Mouse (Mus musculus): ENCODE data around the gene Stt3b.
"Not testable (repeated sequence)": the region's sequence is repeated elsewhere in the genome, so short reads cannot be mapped to it uniquely, and the experiment has no call there.

Stt3b gene

DNA sequence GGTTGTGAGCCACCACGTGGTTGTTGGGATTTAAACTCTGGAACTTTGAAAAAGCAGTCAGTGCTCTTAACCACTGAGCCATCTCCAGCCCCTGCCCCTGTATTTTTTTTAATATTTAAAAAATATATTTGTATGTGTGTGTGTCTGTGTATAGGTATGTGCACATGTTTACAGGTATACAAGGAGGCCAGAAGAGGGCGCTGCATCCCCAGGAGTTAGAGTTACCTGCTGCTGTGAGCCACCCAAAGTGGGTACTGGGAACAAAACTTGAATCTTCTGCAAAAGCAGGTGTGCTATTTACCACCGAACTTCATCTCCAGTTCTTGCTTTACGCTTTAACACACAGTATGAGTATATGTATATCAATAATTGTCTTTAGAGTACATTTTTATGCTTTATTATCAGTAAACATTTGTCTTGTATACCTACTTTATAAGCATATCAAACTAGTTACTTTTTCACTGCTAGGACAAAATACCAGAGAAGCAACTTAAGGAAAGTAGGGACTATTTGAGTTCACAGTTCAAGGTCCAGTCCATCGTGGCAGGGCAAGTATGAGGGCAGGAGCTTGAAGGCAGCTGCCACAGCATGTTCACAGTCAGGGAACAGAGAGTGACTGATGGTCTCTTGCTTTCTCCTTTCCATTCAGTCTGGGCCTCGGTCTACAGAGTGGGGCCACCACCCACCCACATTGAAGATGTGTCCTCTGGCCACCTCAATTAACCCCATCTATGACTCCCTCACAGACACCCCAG, 8.6 kb upstream of the Stt3b start:
- in situ Hi-C loops (cut with MboI, MseI), result no loop called here

DNA sequence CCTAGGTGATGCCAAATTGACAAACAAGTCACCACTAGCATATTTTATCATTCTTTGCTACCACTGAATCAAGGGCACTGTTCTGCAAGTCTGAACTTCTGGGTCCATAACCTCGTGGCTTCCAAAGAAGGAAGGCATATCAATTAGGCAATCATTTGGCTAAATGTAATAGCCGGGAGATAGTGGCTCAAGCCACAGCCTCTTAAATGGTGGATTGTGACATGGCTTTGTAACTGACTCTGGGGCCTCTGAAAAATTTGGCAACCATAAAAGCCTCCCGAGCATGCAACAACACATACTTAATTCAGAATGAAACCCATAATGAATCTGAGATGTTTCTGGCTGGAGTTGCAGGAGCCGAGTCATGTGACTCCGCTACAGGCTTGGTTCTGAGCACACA, 6.8 kb upstream of the Stt3b start:
- in situ Hi-C loops (cut with MboI, MseI), result no loop called here

- in situ Hi-C loops (cut with MboI, MseI), result loop anchor here (5.0 kb wide), 1 partner anchor 667 kb away; no protein-coding TSS in a partner anchor
Measured at GRCm38 (mm10) chr9:115314556-115314955, 4.3 kb upstream of the Stt3b start.

GRCm38 (mm10) chr9:115313830-115314229, 3.6 kb upstream of the Stt3b start:
- in situ Hi-C loops (cut with MboI, MseI), result loop anchor here (5.0 kb wide), 1 partner anchor 667 kb away; no protein-coding TSS in a partner anchor

DNA sequence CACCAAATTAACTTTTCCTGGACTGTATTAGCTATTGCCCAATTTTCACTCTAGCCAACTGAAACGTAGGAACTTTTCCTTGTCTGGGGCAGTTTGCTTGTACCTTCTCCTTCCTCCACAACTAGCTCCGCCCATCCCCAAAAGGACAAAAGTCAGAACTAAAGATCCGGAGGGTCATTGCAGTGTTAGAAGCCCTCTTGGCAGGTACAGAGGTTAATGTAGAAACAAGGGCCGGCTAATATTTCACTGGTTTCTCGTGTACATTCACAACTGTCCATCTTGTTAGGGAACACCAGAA, 951 bp upstream of the Stt3b start:
- in situ Hi-C loops (cut with MboI, MseI), result loop anchor here (5.0 kb wide), 1 partner anchor 664 kb away; no protein-coding TSS in a partner anchor

DNA sequence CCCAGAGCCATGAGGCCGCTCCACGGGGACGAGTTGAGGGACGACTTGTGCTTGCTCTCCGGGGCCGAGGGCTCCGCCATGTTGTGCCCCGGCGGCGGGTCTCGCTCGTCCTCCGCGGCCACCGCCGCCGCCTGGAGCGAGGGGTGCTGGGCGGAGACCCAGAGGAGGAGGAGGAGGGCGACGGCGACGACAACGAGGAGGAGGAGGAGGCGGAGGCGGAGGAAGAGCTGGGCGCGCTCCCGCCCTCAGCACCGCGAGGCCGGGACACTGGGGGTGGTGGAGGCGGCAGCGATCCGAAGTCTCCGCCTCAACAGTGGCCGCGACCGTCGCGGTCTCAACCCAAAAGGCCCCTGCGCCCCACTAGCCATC, 260 bp downstream of the Stt3b start:
- in situ Hi-C loops (cut with MboI, MseI), result loop anchor here (5.0 kb wide), 1 partner anchor 663 kb away; no protein-coding TSS in a partner anchor

DNA sequence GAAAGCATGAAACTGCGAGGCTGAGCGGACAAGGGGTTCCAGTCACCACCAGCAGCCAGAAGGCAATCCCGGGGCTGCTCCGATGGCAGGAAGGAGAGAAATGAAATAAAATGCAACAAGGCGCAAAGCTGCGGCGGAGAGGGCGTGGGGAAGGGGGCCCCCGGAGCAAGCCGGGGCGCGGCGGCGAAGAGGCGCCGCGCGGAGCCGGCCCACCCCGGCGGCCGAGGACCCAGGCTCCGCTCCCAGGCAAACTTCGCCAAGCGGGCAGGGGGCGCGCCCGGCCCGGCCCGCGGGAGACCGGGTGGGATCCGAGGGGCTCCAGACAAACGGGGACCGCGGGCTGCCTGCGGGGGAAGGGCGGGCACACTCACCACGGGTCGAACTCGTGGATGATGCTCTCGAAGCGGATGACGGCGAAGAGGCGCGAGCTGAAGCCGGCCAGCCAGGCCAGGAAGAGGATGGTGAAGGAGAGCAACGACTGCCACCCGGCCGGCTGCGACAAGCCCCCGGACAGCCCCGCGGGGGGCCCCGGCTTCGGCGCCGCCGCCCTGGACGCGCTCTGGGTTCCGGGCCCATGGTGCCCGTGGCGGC, 745 bp downstream of the Stt3b start:
- in situ Hi-C loops (cut with MboI, MseI), result no loop called here

DNA sequence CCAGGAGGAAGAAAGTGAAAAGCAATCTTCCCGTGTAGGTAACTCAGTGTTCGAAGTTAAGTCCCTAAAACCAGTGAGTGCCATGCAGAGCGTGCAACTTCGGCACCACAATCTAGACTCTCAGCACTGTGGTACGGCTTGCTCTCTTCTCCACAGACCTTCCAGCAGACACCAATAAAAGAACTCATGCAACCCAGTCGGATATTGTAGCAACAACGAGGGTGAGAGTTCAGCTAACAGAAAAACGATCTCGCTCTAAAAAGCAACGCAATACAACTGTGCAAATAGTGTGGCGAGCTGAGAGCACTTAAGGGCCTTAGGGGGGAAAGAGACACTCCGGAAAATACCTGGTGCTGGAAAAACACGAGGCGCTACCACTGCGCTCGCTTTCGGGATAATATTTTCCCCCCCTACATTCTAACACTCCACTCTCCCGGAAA, 1.3 kb downstream of the Stt3b start:
- in situ Hi-C loops (cut with MboI, MseI), result no loop called here

GRCm38 (mm10) chr9:115308401-115308800, 1.8 kb downstream of the Stt3b start:
- in situ Hi-C loops (cut with MboI, MseI), result no loop called here

DNA sequence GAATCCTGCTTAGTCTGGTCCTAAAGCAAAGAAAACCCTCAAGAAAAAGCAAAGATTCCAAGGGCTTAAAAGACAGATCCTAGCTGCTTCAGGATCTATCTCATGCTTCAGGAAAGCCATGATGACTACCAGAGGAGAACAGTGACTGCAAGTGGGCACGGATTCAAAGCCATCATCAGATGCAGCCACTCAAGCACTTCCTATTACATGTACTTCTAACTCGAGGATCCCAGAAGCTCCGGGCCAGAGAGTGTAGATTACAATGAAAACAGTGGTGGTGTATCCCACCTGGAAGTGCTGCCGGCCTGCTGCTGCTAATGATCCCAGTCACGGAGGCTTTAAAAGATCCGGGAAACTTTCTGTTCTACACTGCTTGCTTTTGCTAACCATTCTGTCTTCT, 4.0 kb downstream of the Stt3b start:
- in situ Hi-C loops (cut with MboI, MseI), result no loop called here

DNA sequence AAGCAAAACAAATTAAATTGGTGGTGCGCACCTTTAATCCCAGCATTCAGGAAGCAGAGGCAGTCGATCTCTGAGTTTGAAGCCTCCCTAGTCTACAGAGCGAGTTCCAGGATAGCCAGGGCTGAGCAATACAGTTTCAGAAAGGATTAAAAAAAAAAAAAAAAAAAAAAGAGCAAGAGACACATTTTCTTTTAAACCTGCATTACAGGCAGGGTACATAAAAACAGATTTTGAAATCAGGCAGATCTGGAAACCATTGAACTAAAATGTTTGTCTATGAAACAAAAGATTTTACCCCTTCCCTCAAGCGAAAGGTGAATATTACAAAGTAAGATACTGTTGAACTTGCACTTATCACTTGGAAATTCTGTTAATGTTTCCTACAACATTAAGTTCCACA, 6.1 kb downstream of the Stt3b start:
- in situ Hi-C loops (cut with MboI, MseI), result no loop called here

GRCm38 (mm10) chr9:115301593-115301992, 8.6 kb downstream of the Stt3b start:
- in situ Hi-C loops (cut with MboI, MseI), result no loop called here

- in situ Hi-C loops (cut with MboI, MseI), result no loop called here
Measured at GRCm38 (mm10) chr9:115301002-115301579, 9.1 kb downstream of the Stt3b start.

GRCm38 (mm10) chr9:115296738-115297137, 13.5 kb downstream of the Stt3b start:
- in situ Hi-C loops (cut with MboI, MseI), result no loop called here

GRCm38 (mm10) chr9:115293920-115294594, 16.2 kb downstream of the Stt3b start:
- in situ Hi-C loops (cut with MboI, MseI), result no loop called here

- in situ Hi-C loops (cut with MboI, MseI), result no loop called here
Measured at GRCm38 (mm10) chr9:115287774-115288434, 22.3 kb downstream of the Stt3b start.

DNA sequence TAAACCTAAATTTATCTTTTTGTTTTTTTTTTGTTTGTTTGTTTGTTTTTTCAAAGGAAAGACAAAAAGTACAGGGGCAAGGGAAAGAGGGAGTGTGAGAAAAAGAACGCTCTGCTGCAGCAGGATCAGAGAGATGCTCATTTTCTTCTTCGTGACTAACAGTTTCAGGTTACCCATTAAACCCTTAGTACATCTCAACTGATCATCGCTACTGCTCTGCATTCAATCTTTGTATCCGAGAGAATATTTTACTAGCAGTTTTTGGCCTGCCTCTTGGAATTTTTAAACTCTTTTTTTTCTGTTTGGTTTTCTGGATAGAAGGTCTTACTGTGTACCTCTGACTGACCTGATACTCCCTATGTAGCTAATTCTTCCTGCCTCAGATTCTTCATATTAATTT, 25.8 kb downstream of the Stt3b start:
- in situ Hi-C loops (cut with MboI, MseI), result no loop called here

GRCm38 (mm10) chr9:115283403-115283802, 26.8 kb downstream of the Stt3b start:
- in situ Hi-C loops (cut with MboI, MseI), result no loop called here

- in situ Hi-C loops (cut with MboI, MseI), result no loop called here
Measured at GRCm38 (mm10) chr9:115278641-115279040, 31.6 kb downstream of the Stt3b start.

GRCm38 (mm10) chr9:115274806-115275205, 35.4 kb downstream of the Stt3b start:
- in situ Hi-C loops (cut with MboI, MseI), result no loop called here

GRCm38 (mm10) chr9:115273095-115273649, 37.0 kb downstream of the Stt3b start:
- in situ Hi-C loops (cut with MboI, MseI), result no loop called here

DNA sequence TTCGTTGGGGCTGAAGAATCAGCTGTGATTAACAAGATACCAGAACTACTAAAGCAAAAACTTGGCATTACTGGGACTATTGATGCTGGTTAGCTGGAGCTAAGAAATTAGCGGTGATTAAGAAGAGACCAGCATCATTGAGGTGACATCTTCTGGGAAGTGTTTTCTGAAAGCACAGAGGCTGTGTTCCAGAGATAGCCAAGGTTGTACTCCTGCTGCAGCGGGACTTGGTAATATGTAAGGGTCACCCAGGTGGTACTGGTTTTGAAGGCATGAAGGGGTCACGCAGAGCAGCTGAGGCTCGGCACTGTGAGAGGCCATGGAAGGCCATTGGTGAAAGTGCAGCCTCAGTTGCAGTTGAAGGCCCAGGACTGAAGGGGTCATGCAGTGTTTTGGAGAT, 37.8 kb downstream of the Stt3b start:
- in situ Hi-C loops (cut with MboI, MseI), result not testable (repeated sequence)
